Mouse (Mus musculus): ENCODE measurements at regions not wholly inside any gene's neighbourhood (a gene's known extent, or its start where the extent isn't known, plus 50 kb on each side); places are given as distances from the start of the nearest gene placed in this dataset.
"Not testable (repeated sequence)": the region's sequence is repeated elsewhere in the genome, so short reads cannot be mapped to it uniquely, and the experiment has no call there.

GRCm38 (mm10) chr12:3101963-3102362, 207.8 kb downstream of the Rab10 start:
- not testable (repeated sequence) for TF ChIP-seq CTCF (IDR thresholded peaks at IDR 0.05); POLR2A (IDR thresholded peaks at IDR 0.05; ENCODE audit: insufficient read depth, low read depth, low read length)
